Mouse (Mus musculus): ENCODE measurements around the gene Trim71. TPM values are rescaled to one million over a fixed set of nuclear protein-coding genes. Genes with fewer than 3 reads are reported as not detected.
"Not testable (repeated sequence)": the region's sequence is repeated elsewhere in the genome, so short reads cannot be mapped to it uniquely, and the experiment has no call there.

Trim71 gene
- total RNA-seq, 2 experiments from 2014 or later, result 0.03 TPM; not detected in 1

DNA sequence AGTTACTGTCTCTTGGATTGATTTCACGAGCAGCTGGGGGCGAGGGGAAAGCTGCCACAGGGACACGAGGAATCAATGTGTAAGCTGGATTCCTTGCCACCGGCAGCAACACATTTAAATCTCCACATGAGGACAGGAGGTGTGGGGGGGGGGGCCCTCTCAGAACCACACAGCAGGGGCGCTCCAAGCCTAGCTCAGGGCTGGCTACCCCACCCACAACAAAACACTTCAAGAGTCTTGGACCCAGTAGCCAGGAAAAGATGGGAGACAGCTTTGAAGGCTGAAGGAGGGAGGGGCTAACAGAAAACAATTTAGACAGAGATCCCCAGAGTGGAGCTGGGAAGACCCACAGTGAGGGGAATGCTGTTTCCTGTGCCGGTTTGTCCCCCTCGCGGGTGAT lies 38.3 kb downstream of the Trim71 start:
- no peak for DNase-seq

DNA sequence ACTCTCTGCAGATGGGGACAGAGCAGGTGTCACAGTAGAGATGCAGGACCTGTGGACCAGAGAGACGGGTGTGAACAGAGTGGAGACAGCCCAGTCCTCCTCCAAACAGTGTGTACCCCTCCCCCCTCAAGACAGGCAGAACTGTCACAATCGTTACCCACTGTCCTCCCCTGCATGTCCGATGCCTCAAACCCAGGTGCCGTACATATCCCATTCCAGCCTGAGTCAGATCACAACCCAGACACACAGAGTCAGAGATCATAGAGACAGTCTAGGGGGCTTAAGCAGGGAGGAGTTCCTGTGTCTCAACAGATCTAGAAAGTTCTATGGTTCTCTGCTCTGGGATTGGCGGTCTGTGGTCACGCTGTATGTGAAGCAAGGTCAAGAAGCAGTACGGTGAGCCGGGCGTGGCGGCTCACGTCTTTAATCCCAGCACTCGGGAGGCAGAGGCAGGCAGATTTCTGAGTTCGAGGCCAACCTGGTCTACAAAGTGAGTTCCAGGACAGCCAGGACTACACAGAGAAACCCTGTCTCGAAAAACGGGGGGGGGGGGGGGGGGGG lies 39.0 kb downstream of the Trim71 start:
- no peak for DNase-seq

DNA sequence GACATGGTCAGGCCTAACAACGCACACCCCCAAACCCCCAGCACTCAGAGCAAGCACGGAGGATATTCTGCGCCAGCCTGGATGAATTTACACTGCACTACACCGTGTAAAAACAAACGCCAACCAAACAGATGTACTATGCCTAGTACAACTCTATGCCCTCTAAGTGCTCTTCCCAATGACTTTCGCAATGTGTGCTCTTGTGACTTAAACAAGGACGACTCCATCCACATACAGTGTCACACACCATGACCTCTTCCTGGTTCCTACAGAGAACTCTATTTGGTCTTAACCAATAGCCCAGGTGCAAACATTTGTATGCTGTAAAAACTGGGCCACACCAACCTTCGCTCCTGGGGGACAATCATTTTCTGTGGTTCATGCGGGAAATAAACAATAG lies 41.7 kb downstream of the Trim71 start:
- DNase-seq, result no peak

DNA sequence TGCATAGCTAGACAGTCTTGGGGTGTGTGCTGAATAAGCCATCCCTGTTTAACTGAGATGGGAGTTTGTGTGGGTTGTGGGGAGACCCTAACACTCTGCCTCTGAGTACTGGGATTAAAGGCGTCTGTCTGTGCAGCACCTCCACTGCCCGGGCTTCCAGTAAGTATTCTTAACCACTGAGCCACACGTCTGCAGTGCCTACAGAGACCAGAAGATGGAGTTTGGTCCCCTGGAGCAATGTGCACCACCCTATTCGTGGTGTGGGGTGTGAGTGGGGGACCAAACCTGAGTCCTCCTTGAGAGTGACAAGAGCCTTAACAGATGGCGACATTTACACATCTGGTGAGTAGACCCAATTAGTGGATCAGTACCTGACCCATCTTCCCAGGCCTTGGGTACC lies 42.1 kb downstream of the Trim71 start:
- no peak for DNase-seq

DNA sequence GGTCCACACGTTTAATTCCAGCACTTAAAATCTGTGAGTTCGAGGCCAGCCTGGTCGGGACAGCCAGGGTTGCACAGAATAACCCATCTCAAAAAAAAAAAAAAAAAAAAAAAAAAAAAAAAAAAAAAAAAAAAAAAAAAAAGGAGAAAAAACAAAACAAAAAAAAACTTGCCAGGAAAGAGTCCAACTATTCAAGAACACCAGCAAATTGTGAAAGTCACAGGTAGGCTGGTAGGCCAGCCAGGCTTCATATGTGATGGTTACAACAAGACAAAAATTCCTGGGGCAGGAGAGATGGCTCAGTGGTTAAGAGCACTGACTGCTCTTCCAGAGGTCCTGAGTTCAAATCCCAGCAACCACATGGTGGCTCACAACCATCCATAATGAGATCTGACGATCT lies 43.6 kb downstream of the Trim71 start:
- DNase-seq, result not testable (repeated sequence)

DNA sequence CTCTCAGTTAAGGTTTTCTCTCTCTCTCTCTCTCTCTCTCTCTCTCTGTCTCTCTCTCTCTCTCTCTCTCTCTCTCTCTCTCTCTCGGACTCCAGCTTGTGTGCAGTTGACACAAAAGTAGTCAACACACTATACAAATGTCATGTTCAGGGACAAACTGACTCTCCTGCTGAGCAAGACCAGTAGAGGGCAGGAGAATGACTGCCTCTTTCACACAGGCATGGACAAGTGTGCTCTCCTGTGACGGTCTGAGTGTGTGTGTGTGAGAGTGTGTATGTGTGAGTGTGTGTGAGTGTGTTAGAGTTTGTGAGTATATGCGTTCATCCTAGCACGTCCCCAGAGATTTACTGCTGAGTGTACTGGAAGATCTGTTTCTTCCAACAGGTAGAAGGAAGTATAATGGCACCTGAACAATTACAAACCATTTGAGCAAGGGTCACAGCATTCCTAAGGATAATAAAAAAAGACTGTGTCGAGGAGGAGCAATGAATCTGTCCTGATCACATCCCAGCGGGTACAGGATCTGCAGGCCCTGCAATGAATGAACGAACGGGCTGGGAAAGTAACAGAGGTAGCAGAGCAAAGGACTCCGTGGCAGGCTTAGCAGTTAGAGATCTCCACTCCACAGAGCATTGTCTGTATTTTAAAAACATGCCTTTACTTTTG lies 45.2 kb downstream of the Trim71 start:
- DNase-seq, result no peak

DNA sequence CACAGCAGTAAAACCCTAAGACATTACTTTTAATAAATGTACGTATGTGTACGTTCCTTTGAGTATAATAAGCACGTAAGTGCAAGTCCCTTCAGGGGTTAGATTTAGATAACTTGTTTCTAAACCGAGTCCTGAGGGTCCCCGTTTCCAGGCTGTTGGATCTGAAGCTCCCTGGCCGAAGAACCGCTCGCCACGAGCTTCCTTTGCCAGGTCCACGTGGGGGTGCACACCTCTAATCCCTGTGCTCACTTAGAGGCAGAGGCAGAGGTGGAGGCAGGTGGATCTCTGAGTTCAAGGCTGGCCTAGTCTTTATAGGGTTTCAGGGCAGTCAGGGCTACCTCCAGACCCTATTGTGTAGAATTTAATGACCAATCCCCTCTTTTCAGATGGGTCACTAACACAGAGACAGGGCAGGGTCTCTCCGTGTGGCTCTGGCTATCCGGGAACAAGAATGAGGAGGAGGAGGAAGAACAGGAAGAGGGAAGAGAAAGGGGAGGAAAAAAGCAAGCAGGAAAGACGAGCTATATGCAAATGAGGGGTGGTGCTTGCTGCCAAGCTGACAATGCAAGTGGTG lies 46.2 kb downstream of the Trim71 start:
- no peak for DNase-seq

DNA sequence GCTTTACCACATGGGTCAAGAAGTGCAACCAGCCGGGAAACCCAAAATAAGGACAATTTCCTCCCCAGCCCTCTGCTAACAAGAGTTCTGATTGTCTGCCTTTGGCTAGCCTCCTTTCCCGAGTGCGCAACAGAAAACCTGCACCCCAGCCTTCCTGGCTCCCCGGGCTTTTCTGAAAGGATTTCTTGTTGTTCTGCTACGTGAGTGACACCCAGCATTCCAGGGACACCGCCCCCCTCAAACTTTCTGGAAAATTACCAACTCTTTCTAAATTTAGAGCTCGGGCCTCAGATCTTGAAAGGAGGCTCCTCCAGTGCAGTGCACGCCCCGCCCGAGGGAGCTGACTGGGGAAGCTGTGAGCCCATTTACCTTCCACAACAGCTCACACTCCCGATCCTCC lies 48.8 kb downstream of the Trim71 start, which contains the start of gene C130032M10Rik:
TSS of gene C130032M10Rik (plus strand) at position 334 of the 400 bp plus-strand sequence.
- peak in 1 of 2 experiments; percentile 14 for DNase-seq

DNA sequence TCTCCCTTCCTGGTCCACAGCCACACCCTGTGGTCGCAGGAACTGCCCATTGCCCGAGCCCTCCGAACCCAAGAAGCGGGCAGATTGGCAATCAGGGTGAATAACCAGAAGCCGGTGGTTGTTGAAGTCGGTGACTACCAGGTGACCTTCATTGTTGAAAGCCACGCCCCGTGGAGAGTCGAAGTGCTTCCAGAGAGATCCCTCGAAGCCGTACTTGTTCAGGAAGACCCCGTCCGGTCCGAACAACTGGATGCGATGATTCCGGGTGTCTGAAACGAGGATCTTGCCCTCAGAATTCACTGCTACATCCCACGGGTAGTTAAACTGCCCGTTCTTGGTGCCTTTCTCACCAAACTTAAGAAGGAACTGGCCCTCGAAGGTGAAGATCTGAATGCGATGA lies 51.3 kb downstream of the Trim71 start:
- no peak for DNase-seq

DNA sequence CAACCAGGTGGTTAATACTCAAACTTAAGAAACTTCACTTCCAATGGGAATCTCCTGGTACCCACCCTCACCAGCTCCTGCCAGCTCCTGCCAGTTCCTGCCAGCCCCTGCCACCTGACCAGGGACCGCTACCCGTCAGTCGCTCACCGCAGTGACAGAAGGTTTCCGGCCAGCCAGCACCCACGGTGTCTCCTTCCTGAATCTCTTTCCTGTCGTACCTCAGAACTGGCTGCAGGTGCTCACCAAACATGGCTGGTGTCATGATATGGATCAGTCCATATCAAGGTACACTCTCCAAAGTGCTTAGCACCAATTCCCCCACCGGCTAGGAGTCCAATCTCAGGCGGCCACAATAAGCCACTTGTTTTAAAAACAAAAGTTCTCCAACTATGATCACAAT lies 54.4 kb downstream of the Trim71 start:
- no peak for DNase-seq

DNA sequence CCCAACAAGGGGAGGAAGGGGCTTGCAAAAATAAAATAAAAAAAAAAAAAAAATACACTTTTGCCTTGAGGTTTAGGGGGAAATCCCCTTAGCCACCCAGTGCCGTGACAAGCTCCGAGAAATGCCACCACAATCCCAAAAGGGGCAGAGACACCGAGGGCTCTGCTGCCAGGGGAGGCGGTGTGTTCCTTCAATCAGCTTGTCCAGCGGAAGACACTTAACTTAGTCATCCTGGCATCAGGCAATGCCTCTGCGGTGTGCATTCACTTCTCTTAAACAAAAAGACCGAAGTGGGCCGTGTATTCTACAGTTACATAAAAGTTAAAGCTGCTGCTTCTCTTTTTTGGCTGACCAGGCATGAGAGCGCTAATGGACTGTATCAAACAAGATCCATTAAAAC lies 56.7 kb downstream of the Trim71 start:
- DNase-seq, result no peak

DNA sequence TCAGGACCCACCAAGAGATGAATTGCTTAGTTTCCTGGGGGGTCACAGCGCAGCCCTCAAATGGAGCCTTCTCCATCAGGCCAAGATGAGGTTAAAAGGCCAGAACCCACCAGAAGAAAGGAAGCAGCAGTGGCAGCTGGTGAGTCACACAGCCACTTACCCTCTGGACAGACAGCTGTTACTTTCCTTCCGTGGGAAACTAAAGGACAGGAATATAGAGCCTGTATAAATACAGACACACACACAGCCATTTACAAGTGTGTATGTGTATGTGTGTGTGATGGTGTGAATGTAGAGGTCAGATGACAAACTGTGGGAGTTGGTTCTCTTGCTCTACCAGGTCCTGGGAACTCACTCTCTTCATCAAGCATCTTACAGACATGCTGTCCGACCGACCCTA lies 57.6 kb downstream of the Trim71 start:
- DNase-seq, result no peak

DNA sequence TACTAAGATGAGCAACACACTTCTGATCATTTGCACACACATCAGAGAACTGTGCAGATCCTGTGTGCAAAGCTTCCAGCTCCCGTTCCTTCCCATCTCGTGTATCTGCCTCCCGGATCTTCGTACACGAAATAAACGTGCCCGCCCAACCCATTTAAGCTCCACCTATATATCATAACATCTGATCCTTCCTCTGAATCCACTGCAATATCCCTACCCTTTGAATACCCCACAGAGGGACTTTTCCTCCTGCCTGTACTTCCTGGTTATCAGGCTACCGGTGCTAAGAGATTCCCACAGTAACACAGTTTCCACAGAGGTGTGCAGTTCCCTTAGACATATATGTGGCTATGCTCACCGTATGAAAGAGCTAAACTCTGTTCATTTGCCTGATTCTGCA lies 59.4 kb downstream of the Trim71 start, which contains the start of gene Ccr4:
TSS of gene Ccr4 (minus strand) at position 101 of the 400 bp plus-strand sequence.
- DNase-seq, result no peak

DNA sequence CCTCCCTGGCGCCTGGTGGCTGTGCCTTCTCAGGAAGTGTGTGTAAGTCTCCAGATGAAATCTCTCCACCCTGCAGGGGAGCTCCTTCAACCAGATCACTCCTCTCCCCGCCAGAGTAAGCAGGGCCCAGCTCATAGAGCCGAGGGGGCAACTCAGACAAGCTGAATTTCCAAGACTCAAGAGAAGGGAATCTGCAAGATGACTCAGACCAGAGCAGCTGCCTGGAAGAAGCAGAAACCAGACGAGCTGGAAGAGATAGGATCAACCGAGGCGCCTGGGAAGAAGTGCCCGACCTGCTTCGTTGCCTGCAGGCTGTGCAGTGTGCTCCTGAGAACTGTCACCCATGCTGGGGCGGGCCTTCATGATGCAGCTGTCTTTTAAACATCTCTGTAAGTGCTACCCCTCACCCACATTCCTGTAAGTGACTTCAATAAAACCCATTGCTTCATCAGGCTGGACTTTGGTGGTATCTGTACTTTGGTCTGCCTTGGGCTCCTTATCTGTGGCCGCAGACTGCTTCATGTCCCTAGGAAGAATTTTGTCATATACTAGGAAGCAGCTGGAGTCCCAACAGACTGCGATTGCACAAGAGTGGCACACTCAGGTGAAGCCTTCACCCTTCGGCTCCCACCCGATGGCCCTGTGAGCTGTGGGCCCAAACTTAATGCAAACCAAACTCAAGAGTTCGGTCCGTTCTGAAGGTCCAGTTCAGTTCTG lies 61.3 kb downstream of the Trim71 start:
- no peak for DNase-seq

DNA sequence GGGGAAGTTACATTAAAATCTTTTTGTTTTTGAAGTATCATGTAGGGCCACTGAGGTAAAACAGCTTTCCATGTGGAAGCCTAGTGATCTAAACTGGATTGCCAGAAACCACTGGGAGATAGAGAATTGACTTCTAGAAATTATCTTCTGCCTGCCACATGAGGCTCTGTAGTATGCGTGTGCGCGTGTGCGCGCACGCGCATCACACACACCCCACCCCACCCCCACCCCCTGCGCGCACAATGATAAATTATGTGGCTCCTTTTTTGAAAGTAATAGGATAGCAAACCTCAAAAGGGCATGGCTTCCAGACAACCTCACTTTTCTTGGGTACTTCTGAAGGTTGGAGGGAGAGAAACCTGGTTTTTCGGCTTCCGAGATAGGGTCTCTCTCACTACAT lies 62.3 kb downstream of the Trim71 start:
- DNase-seq, result no peak

DNA sequence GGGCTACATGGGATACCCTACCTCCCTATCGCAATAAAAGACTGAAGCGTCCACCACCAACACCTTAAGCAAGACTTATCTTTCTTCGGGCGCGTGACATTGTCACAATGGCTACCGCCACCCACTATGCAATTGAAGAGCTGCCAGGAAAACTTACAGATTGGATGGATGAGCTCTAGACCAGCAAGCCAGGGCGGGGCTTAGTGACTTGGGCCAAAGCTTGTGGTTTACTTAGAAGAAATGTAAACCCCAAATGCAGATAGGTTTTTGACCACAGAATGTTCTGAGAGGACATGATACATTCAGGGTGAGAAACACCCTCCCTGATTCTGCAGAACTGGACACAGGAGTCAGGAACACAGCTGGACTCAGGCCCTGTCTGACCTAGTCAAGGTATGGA lies 63.1 kb downstream of the Trim71 start:
- DNase-seq, result no peak

DNA sequence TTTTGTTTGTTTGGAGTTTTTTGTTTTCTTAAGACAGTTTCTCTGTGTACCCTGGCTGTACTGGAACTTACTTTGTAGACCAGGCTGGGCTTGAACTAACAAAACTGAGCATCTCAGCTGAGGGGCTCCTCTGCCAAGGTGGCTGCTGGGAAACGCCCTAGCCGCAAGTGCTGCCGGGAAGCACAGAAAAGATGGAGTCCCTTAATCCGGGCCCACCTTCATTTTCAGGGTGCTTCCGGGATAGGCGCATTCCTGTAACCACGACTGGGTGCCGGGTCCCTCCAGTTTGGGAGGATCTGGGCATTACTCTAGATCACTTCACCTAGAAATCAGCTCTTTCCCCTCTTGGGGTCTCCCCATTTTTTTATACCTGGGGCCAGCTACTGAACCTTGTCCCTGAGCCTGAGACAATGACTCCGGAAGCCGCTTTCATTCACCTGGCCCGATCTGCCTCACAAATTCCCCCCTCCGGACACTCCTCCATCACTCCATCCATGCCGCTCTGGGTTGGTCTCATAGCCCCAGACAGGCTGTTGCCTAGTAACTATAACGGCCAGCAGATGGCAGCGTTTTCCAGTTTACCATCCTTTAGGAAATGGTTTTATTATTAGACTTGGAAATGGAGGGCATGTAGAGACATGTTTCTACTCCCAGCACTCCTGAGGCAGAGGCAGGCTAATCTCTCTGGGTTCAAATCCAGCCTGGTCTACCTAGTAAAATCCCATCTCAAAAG lies 64.2 kb downstream of the Trim71 start:
- DNase-seq, result peak; percentile 69 to 75

DNA sequence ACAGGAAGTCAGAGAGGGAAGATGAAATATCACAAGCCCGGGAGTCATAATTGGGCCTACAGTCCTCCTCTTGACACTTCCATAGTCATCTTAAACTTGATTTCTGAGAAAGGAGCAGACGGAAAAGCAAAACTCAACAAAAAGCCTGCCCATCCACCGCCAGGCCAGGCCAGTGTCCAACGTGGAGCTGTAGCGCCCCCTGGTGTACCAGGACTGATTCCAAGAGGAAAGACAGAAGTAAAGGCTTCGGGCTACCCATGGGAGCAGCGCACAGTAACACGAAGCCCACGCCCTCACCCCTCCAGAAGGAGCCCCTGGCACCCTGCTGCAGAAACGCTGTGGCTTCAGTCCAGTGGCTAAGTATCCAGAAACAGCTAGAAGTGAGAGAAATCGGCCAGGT lies 66.0 kb downstream of the Trim71 start:
- peak; percentile 89 to 92 for DNase-seq

DNA sequence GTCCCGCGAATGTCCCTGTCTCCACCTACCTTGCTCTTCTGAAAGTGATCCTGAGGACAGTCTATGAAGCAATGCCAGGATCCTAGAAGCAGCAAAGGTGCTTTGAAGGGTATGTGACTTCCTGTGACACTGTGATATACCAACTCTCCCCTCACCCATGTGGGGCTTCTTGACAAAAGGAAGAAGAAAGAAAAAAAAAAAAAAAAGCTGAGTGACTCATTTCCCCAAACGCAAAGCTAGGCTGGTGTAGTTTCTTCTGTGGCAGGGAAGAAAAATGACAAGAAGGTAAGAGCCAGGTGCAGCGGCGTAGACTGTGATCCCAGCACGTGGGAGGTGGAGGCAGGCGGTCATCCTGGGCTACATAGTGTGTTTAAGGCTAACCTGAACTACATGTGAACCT lies 67.7 kb downstream of the Trim71 start:
- no peak for DNase-seq

DNA sequence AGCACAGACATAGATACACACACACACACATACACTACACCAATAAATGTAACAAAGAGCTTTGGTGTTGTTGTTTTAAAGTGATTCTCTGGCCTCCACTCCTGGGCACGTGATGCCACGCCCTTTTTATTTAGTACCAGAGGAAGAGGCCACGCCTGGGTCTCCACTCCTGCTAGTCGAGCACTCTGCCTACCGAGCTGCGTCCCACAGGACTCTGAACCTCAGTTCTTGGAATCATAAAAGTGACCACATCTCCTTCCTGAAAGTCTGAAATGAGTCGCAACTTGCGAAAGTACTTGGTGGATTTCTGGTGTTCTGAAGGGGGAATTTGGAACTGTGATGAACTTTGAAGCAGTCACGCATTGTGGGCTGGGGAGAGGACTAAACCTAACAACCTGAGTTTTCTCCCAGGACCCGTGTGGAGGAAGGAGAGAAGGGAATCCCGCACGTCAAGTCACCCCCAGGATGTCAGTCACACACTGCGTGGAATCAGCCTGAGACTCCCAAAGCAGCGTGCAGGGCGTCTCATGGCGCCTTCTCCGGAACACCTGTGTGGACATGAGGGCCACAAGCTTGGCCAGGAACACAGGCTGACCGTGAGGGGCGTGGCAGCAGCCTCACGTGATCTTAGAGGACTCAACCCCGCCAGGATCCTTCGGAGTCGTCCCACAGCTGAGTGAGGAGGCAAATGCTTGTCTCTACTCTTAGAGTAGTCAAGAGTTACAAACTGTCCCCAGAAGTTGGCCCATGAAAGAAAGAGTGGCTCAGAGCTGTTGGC lies 76.5 kb downstream of the Trim71 start:
- no peak for DNase-seq

DNA sequence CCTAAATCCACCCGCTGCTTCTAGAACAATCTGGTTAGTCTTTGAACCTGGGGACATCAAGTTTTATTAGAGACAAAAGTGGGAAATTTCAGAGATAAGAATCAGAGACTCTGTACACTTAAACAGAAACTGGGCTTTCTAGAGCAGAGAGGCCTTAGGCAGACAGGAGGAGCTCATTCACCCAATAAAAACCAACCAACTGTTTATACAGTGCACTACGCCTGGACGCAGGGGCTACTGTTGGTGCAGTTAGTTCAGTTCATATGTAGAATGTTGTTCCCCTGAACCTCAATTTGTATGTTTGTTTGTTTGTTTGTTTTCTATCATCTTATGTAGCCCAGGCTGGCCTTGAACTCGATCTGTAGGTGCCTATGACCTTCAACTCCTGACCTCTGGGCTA lies 77.4 kb downstream of the Trim71 start:
- DNase-seq, result no peak

DNA sequence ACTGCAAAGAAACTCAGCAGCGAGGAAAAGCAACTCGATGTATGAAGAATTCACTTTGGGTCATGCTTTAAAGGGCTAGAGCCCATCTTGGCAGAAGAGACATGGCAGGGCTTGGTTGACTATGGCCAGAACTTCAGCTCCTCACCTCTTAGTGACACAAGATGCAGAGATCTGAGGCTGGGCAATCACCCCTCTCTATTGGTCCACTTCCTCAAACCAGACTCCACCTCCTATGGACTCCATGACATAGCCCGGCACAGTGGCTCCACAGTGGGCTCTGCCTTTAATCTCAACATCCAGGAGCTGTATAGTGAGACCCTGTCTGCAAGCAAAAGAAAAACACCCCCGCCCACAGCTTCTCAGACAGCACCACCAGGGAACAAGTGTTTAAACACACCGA lies 79.4 kb downstream of the Trim71 start:
- no peak for DNase-seq

Data from adrenal gland, postnatal 36 days (tissue).